Mouse (Mus musculus): ENCODE results near the gene Rasl12. TPM values are rescaled to one million over a fixed set of nuclear protein-coding genes. Genes with fewer than 3 reads are reported as not detected.

Rasl12 gene
- total and polyA plus RNA-seq, 2 experiments from 2014 or later, result 4.3 to 9.3 TPM

- Histone ChIP-seq H3K9ac (replicated peaks; ENCODE audit: low read length, poor library complexity, severe bottlenecking) (0 out of 2 replicates have a peak overlapping the region, but pooled peaks have one; percentile 3), H3K4me2 (ENCODE audit: low read depth, low read length, poor library complexity, severe bottlenecking) (no peak overlapping the region), H3K27ac (ENCODE audit: low read depth, low read length) (no peak overlapping the region), H3K27me3 (ENCODE audit: insufficient read depth, low read length) (no peaks in the 10 kb centered on the region), H3K36me3 (ENCODE audit: insufficient read depth, low read length) (peaks cover 12% of the 10 kb centered on the region), H3K4me1 (ENCODE audit: insufficient read depth, low read length) (no peaks in the 10 kb centered on the region), H3K9me3 (ENCODE audit: low read length) (no peaks in the 10 kb centered on the region), H3K4me3 (ENCODE audit: low read depth, low read length) (no peak overlapping the region)
- ATAC-seq (ENCODE audit: low FRiP score), result no peak
- no peak for TF ChIP-seq CTCF (IDR thresholded peaks at IDR 0.05)
- DNase-seq (ENCODE audit: low spot score), result no peak
- 83% methylated on average over 4 of the region's 4 CpGs for WGBS
These were observed 17.2 kb upstream of the Rasl12 start for GRCm38 (mm10) chr9:65381017-65381590.

- no peaks in the 10 kb centered on the region for H3K9me3 ChIP-seq (ENCODE audit: low read length)
- H3K27me3 ChIP-seq (ENCODE audit: insufficient read depth, low read length), result no peaks in the 10 kb centered on the region
- ATAC-seq (ENCODE audit: low FRiP score) (0 out of 2 replicates have a peak, but pooled peaks have one; percentile 20), DNase-seq (ENCODE audit: low spot score) (no peak)
- WGBS, result 76% methylated on average over 6 of the region's 6 CpGs
- no peak overlapping the region for H3K4me3 ChIP-seq (ENCODE audit: low read depth, low read length)
- H3K36me3 ChIP-seq (ENCODE audit: insufficient read depth, low read length), result peaks cover 10% of the 10 kb centered on the region
- H3K4me2 ChIP-seq (ENCODE audit: low read depth, low read length, poor library complexity, severe bottlenecking), result no peak overlapping the region
- TF ChIP-seq CTCF (IDR thresholded peaks at IDR 0.05), result no peak
- no peak overlapping the region for H3K27ac ChIP-seq (ENCODE audit: low read depth, low read length)
- H3K9ac ChIP-seq (replicated peaks; ENCODE audit: low read length, poor library complexity, severe bottlenecking), result no peak overlapping the region
- H3K4me1 ChIP-seq (ENCODE audit: insufficient read depth, low read length), result no peaks in the 10 kb centered on the region
These were observed 16.1 kb upstream of the Rasl12 start for GRCm38 (mm10) chr9:65382031-65382750.

- no peak overlapping the region for H3K9ac ChIP-seq (replicated peaks; ENCODE audit: low read length, poor library complexity, severe bottlenecking)
- H3K4me2 ChIP-seq (ENCODE audit: low read depth, low read length, poor library complexity, severe bottlenecking), result no peak overlapping the region
- peaks cover 5% of the 10 kb centered on the region; the same call in 1 of the 2 replicates for H3K36me3 ChIP-seq (ENCODE audit: insufficient read depth, low read length)
- H3K27ac ChIP-seq (ENCODE audit: low read depth, low read length), result no peak overlapping the region
- TF ChIP-seq CTCF (IDR thresholded peaks at IDR 0.05), result no peak
- DNase-seq (ENCODE audit: low spot score) (no peak), ATAC-seq (ENCODE audit: low FRiP score) (no peak)
- 52% methylated on average over 3 of the region's 3 CpGs for WGBS
- no peaks in the 10 kb centered on the region for H3K9me3 ChIP-seq (ENCODE audit: low read length)
- no peak overlapping the region for H3K4me3 ChIP-seq (ENCODE audit: low read depth, low read length)
- H3K4me1 ChIP-seq (ENCODE audit: insufficient read depth, low read length), result no peaks in the 10 kb centered on the region
- H3K27me3 ChIP-seq (ENCODE audit: insufficient read depth, low read length), result no peaks in the 10 kb centered on the region
These were observed 15.6 kb upstream of the Rasl12 start for GRCm38 (mm10) chr9:65382751-65383097.

DNA sequence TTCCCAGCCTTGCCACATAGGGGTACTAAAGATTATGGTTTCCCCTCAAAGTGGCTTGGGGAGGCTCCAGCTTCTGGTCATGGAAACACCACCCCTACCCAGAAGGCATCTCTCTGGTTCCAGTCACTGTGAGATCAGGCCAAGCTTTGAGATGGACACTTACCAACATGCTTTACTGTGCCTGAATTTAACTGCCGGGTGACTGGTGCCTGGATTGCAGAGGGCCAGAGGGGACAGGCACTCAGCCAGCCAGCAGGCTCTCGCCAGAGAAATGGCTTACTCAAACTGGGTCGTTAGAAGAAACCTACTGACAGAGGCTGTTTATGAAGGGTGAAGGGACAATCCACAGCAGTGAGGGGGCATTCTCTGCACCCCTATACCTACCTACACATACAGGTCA is 14.0 kb upstream of the Rasl12 start:
- Histone ChIP-seq H3K4me1 (ENCODE audit: insufficient read depth, low read length) (no peaks in the 10 kb centered on the region), H3K27me3 (ENCODE audit: insufficient read depth, low read length) (no peaks in the 10 kb centered on the region), H3K36me3 (ENCODE audit: insufficient read depth, low read length) (no peaks in the 10 kb centered on the region), H3K4me3 (ENCODE audit: low read depth, low read length) (no peak overlapping the region), H3K4me2 (ENCODE audit: low read depth, low read length, poor library complexity, severe bottlenecking) (no peak overlapping the region), H3K27ac (ENCODE audit: low read depth, low read length) (no peak overlapping the region), H3K9ac (replicated peaks; ENCODE audit: low read length, poor library complexity, severe bottlenecking) (no peak overlapping the region), H3K9me3 (ENCODE audit: low read length) (no peaks in the 10 kb centered on the region)
- DNase-seq (ENCODE audit: low spot score) (no peak), ATAC-seq (ENCODE audit: low FRiP score) (no peak)
- 66% methylated on average over 3 of the region's 3 CpGs for WGBS
- no peak for TF ChIP-seq CTCF (IDR thresholded peaks at IDR 0.05)

DNA sequence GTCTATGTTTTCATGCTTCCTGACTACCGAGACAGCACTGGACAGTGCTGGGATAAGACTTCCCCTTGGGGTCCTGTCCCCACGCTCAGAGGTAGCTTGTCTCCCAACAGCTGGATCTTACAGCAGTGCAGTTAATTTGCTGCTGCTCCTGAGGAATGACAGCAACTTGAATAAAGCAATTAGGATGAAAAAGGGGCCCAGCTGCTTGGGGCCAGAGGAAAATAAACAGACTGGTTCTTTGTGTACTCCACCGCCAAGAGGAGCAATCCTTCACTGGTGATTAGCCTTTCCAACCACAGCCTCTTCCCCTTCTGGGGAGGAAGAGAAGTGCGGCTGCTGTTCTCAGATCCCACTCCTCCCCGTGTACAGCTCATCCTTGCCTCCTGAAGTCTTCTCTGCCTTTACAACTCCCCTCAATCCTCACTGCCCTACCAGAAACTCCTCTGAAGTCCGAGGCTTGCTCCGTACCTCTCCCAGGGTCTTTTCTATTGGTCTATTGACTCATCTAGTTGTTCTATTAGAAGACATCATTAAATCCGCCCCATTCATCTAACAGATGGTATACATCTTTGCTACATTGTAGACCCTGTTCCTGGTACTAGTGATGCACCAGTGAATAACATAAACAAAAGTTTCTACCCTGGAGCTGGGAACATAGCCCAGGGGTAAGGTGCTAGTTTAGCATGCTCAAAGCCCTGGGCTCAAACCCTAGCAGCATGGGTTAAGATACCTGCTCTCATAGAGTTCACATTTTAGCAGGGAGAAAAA is 11.7 kb upstream of the Rasl12 start:
- no peak overlapping the region for H3K4me2 ChIP-seq (ENCODE audit: low read depth, low read length, poor library complexity, severe bottlenecking)
- no peaks in the 10 kb centered on the region for H3K9me3 ChIP-seq (ENCODE audit: low read length)
- H3K27ac ChIP-seq (ENCODE audit: low read depth, low read length), result no peak overlapping the region
- DNase-seq (ENCODE audit: low spot score) (peak; percentile 32), ATAC-seq (ENCODE audit: low FRiP score) (no peak)
- no peak overlapping the region for H3K9ac ChIP-seq (replicated peaks; ENCODE audit: low read length, poor library complexity, severe bottlenecking)
- no peaks in the 10 kb centered on the region for H3K36me3 ChIP-seq (ENCODE audit: insufficient read depth, low read length)
- peaks cover 19% of the 10 kb centered on the region for H3K27me3 ChIP-seq (ENCODE audit: insufficient read depth, low read length)
- 42% methylated on average over 8 of the region's 8 CpGs for WGBS
- no peaks in the 10 kb centered on the region for H3K4me1 ChIP-seq (ENCODE audit: insufficient read depth, low read length)
- no peak overlapping the region for H3K4me3 ChIP-seq (ENCODE audit: low read depth, low read length)
- peak; percentile 13; the same call in 1 of the 2 replicates for TF ChIP-seq CTCF (IDR thresholded peaks at IDR 0.05)
